In the genomic region with DNA sequence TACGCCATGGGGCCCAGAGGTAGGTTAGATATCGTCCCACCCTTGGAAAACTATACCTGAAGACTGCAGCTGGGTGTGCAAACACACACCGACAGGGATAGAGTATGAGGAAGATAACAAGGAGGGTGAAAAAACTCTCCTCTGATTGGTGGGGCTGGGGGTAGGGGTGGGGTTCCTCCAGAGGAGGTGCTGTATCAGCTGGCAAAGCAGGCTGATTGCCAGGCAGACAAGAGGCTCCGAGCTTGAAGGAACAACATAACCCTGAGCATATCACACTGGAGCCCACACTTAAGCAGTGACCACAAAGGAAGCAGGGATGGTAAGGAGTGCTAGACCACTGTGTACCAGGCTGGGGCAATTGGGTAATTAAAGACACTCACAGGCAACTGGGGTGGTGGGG, we compare ENCODE assay signal across 23 mouse cellular contexts. TPM values are rescaled to one million over a fixed set of nuclear protein-coding genes. Genes with fewer than 3 reads are reported as not detected.
A peak's percentile ranks its signal among the peaks of the same experiment; 100 is the strongest.
DNase-seq lines count a peak whose midpoint lies in the region; ATAC-seq and TF ChIP-seq lines count a peak whose summit lies in the region.
"Had no signal": no experiment of that assay in that cellular context is flagged by ENCODE, and none has a peak within 500 bp of the region (broad histone marks: within the 10 kb centered on the region; RNA-seq: fewer than 3 reads in every experiment).

No protein-coding gene starts in this region.

- H3K4me1 ChIP-seq in intestine, embryonic 16.5 days (ENCODE audit: control insufficient read depth, insufficient read depth, low read length), result peaks cover 17% of the 10 kb centered on the region; the same call in 1 of the 2 replicates
- H3K4me1 ChIP-seq in liver, embryonic 15.5 days (replicated peaks), result peaks cover 17% of the 10 kb centered on the region
- peaks cover 6% of the 10 kb centered on the region; the same call in 1 of the 2 replicates for H3K4me1 ChIP-seq in stomach, embryonic 14.5 days (ENCODE audit: control insufficient read depth, insufficient read depth, low read length)
- H3K4me1 ChIP-seq in kidney, embryonic 16.5 days (ENCODE audit: insufficient read depth, low read length), result peaks cover 6% of the 10 kb centered on the region

- no peak overlapping the region for H3K4me3 ChIP-seq in intestine, embryonic 16.5 days (ENCODE audit: low read length)
- no peak overlapping the region for H3K4me3 ChIP-seq in liver, embryonic 15.5 days (replicated peaks)
- no peak overlapping the region for H3K4me3 ChIP-seq in stomach, embryonic 14.5 days (ENCODE audit: low read depth, low read length)
- no peak overlapping the region for H3K4me3 ChIP-seq in kidney, embryonic 16.5 days (ENCODE audit: low read length)
- H3K4me3 ChIP-seq in left cerebral cortex, adult 2 months, result no peak overlapping the region
- H3K4me3 ChIP-seq: heart, embryonic 13.5 days; midbrain, embryonic 15.5 days; myocyte; neural tube, embryonic 15.5 days had no signal

- 0 out of 2 replicates have a peak, but pooled peaks cover 2% of the 10 kb centered on the region for H3K9me3 ChIP-seq in intestine, embryonic 16.5 days (ENCODE audit: control insufficient read depth, low read length)
- no peaks in the 10 kb centered on the region for H3K9me3 ChIP-seq in liver, embryonic 15.5 days (replicated peaks)
- no peaks in the 10 kb centered on the region for H3K9me3 ChIP-seq in stomach, embryonic 14.5 days (ENCODE audit: control insufficient read depth, low read depth, low read length)
- H3K9me3 ChIP-seq in kidney, embryonic 16.5 days (ENCODE audit: low read length), result 0 out of 2 replicates have a peak, but pooled peaks cover 3% of the 10 kb centered on the region
- H3K9me3 ChIP-seq: heart, embryonic 13.5 days; midbrain, embryonic 15.5 days; neural tube, embryonic 15.5 days had no signal

- peak; percentile 94 for ATAC-seq in common myeloid progenitor, adult 5-6 weeks (replicated peaks; ENCODE audit: low read depth, poor library complexity, severe bottlenecking)
- peak; percentile 76 for ATAC-seq in intestine, embryonic 16.5 days
- ATAC-seq in liver, embryonic 15.5 days (ENCODE audit: insufficient read depth), result peak; percentile 25; the same call in 1 of the 2 replicates
- ATAC-seq in stomach, embryonic 14.5 days (ENCODE audit: insufficient number of reproducible peaks, insufficient read depth, low FRiP score, low read depth), result peak; percentile 76; the same call in 1 of the 2 replicates
- no peak for ATAC-seq in kidney, embryonic 16.5 days (ENCODE audit: low FRiP score, low TSS enrichment)
- ATAC-seq: forebrain, postnatal 0 days; hindbrain, embryonic 16.5 days; midbrain, embryonic 15.5 days; Patski had no signal

- intact Hi-C loops in left cerebral cortex, adult 2 months (cut with DNase I), result no loop called here

- 54% methylated on average over 4 of the region's 4 CpGs for whole genome bisulfite sequencing in intestine, embryonic 16.5 days
- 31% methylated on average over 4 of the region's 4 CpGs for WGBS in liver, embryonic 15.5 days (ENCODE audit: insufficient replicate concordance)
- WGBS in stomach, embryonic 14.5 days, result 68% methylated on average over 4 of the region's 4 CpGs
- 82% methylated on average over 4 of the region's 4 CpGs for WGBS in kidney, embryonic 16.5 days

- no peaks in the 10 kb centered on the region for H3K27me3 ChIP-seq in intestine, embryonic 16.5 days (replicated peaks; ENCODE audit: control insufficient read depth, insufficient read depth, low read length)
- no peaks in the 10 kb centered on the region for H3K27me3 ChIP-seq in liver, embryonic 15.5 days
- H3K27me3 ChIP-seq in stomach, embryonic 14.5 days (ENCODE audit: control insufficient read depth, insufficient read depth, low read length), result no peaks in the 10 kb centered on the region
- no peaks in the 10 kb centered on the region for H3K27me3 ChIP-seq in kidney, embryonic 16.5 days (ENCODE audit: insufficient read depth, low read length)
- H3K27me3 ChIP-seq: heart, embryonic 13.5 days; midbrain, embryonic 15.5 days; neural tube, embryonic 15.5 days; Patski had no signal

- no peak overlapping the region for H3K4me2 ChIP-seq in intestine, embryonic 16.5 days (ENCODE audit: low read depth, low read length)
- no peak overlapping the region for H3K4me2 ChIP-seq in liver, embryonic 15.5 days
- no peak overlapping the region for H3K4me2 ChIP-seq in stomach, embryonic 14.5 days (replicated peaks; ENCODE audit: low read depth, low read length)
- H3K4me2 ChIP-seq in kidney, embryonic 16.5 days (replicated peaks; ENCODE audit: low read depth, low read length), result no peak overlapping the region
- H3K4me2 ChIP-seq: heart, embryonic 13.5 days; lung, embryonic 14.5 days; midbrain, embryonic 15.5 days; neural tube, embryonic 15.5 days had no signal

- H3K27ac ChIP-seq in intestine, embryonic 16.5 days (ENCODE audit: low read length), result no peak overlapping the region
- H3K27ac ChIP-seq in liver, embryonic 15.5 days (replicated peaks), result no peak overlapping the region
- no peak overlapping the region for H3K27ac ChIP-seq in stomach, embryonic 14.5 days (ENCODE audit: low read length)
- H3K27ac ChIP-seq in kidney, embryonic 16.5 days (ENCODE audit: low read length), result no peak overlapping the region
- H3K27ac ChIP-seq in left cerebral cortex, adult 2 months, result no peak overlapping the region
- H3K27ac ChIP-seq: heart, embryonic 13.5 days; midbrain, embryonic 15.5 days; neural tube, embryonic 15.5 days had no signal

- H3K9ac ChIP-seq in intestine, embryonic 16.5 days (ENCODE audit: low read depth, low read length), result no peak overlapping the region; the same call in 1 of the 2 replicates
- H3K9ac ChIP-seq in liver, embryonic 15.5 days, result no peak overlapping the region
- H3K9ac ChIP-seq in stomach, embryonic 14.5 days (replicated peaks; ENCODE audit: low read depth, low read length), result no peak overlapping the region
- no peak overlapping the region for H3K9ac ChIP-seq in kidney, embryonic 16.5 days (replicated peaks; ENCODE audit: low read length)
- H3K9ac ChIP-seq: forebrain, postnatal 0 days; heart, embryonic 13.5 days; lung, embryonic 14.5 days; midbrain, embryonic 15.5 days; neural tube, embryonic 15.5 days had no signal

- no peak for TF ChIP-seq CTCF in left cerebral cortex, adult 2 months (IDR thresholded peaks at IDR 0.05)

- DNase-seq in urinary bladder, postnatal 25 days (ENCODE audit: low spot score), result no peak
- DNase-seq in left cerebral cortex, adult 2 months (ENCODE audit: extremely low spot score in 1 of 2, low spot score in 2 of 2), result no peak
- no peak for DNase-seq in adrenal gland, postnatal 4 days (ENCODE audit: low spot score in 2 of 2)
- DNase-seq: adrenal gland, adult 8-10 months; cerebellum, adult 9-11 months; forebrain, postnatal 0 days; heart, adult 18-20 months; kidney, adult 8-10 months; kidney, postnatal 36 days; lung, embryonic 14.5 days; lung, postnatal 4 days; thymus, postnatal 36 days had no signal

- peaks cover 7% of the 10 kb centered on the region; the same call in 1 of the 2 replicates for H3K36me3 ChIP-seq in intestine, embryonic 16.5 days (ENCODE audit: control insufficient read depth, insufficient read depth, low read length)
- H3K36me3 ChIP-seq in liver, embryonic 15.5 days (replicated peaks), result peaks cover 3% of the 10 kb centered on the region; the same call in 1 of the 2 replicates
- H3K36me3 ChIP-seq in stomach, embryonic 14.5 days (ENCODE audit: control insufficient read depth, insufficient read depth, low read length), result peaks cover 3% of the 10 kb centered on the region; the same call in 1 of the 2 replicates
- peaks cover 15% of the 10 kb centered on the region for H3K36me3 ChIP-seq in kidney, embryonic 16.5 days (ENCODE audit: insufficient read depth, low read length)
- H3K36me3 ChIP-seq: midbrain, embryonic 15.5 days had no signal

RNA-seq across cellular contexts. Expression of a gene that starts 29.6 kb away (rescaled TPM):
- 13.8 and 28.4 TPM in 2 replicates for total RNA-seq in common myeloid progenitor, adult 5-6 weeks (2017)
- polyA plus RNA-seq in intestine, embryonic 16.5 days (2015; fragmentation: Nextera tagmentation; extraction: Ambion mirVana), result 81.3 and 90.6 TPM in 2 replicates
- polyA plus RNA-seq in liver, embryonic 15.5 days (2015; fragmentation: Nextera tagmentation; extraction: Ambion mirVana), result 7.6 and 9.0 TPM in 2 replicates
- 90.3 and 95.8 TPM in 2 replicates for polyA plus RNA-seq in stomach, embryonic 14.5 days (2014; fragmentation: Nextera tagmentation; extraction: Ambion mirVana)
- polyA plus RNA-seq in kidney, embryonic 16.5 days (2015; fragmentation: Nextera tagmentation; extraction: Ambion mirVana), result 45.8 and 49.5 TPM in 2 replicates
- total RNA-seq in left cerebral cortex, adult 2 months (2021), result 100 to 1,000 TPM in 1 of 2 experiments, 10 to 100 TPM in 1; 97.5 to 109 TPM
- total RNA-seq in adrenal gland, postnatal 4 days (2021), result 10 to 100 TPM; 42.8 to 44.0 TPM

RNA-seq across cellular contexts. Expression of a gene that starts 49.2 kb away (rescaled TPM):
- 26.5 and 33.6 TPM in 2 replicates for total RNA-seq in common myeloid progenitor, adult 5-6 weeks (2017)
- 7.3 and 8.8 TPM in 2 replicates for polyA plus RNA-seq in intestine, embryonic 16.5 days (2015; fragmentation: Nextera tagmentation; extraction: Ambion mirVana)
- polyA plus RNA-seq in liver, embryonic 15.5 days (2015; fragmentation: Nextera tagmentation; extraction: Ambion mirVana), result 1.3 and 1.4 TPM in 2 replicates
- 11.4 and 14.1 TPM in 2 replicates for polyA plus RNA-seq in stomach, embryonic 14.5 days (2014; fragmentation: Nextera tagmentation; extraction: Ambion mirVana)
- 10.5 and 12.5 TPM in 2 replicates for polyA plus RNA-seq in kidney, embryonic 16.5 days (2015; fragmentation: Nextera tagmentation; extraction: Ambion mirVana)
- 10 to 100 TPM; 28.1 to 31.5 TPM for total RNA-seq in left cerebral cortex, adult 2 months (2021)
- 10 to 100 TPM; 31.9 to 32.2 TPM for total RNA-seq in adrenal gland, postnatal 4 days (2021)
